Mouse (Mus musculus) liver, embryonic 14.5 days (tissue): ENCODE results near the gene Insrr. TPM values are rescaled to one million over a fixed set of nuclear protein-coding genes. Genes with fewer than 3 reads are reported as not detected.

ENCODE experiments used
- ATAC-seq: fragments of 200-750 bp; cut with Nextera tagmentation; 2 replicates; pipeline ENCODE4 v1.8.0; 2017; ENCODE audit warnings: moderate number of reproducible peaks, mild to moderate bottlenecking, moderate library complexity; ENCODE audit not compliant: insufficient read depth
- DNase-seq, 3 experiments: peaks; one replicate each; pipeline ENCODE4 v3.0.0-alpha.2; 2012 to 2013; ENCODE audit warnings: low read depth in 3 of 3, low spot score in 3 of 3
- H3K27ac ChIP-seq: fragments of 300-500 bp; sonication (generic); 2 replicates; pipeline ENCODE4 v1.5.1; 2014; ENCODE audit warnings: moderate library complexity, mild to moderate bottlenecking, control low read depth, inconsistent platforms
- H3K27me3 ChIP-seq: fragments of 300-500 bp; sonication (generic); 2 replicates; pipeline ENCODE4 v1.6.1; 2014; ENCODE audit warnings: mild to moderate bottlenecking, low read length, moderate library complexity; ENCODE audit not compliant: control insufficient read depth, insufficient read depth
- H3K36me3 ChIP-seq: fragments of 300-500 bp; sonication (generic); replicated peaks from 2 replicates; pipeline ENCODE4 v1.6.1; 2014; ENCODE audit warnings: low read depth; ENCODE audit not compliant: control insufficient read depth, insufficient read depth
- H3K4me1 ChIP-seq, 2 experiments: fragments of 200-500 bp in 1 of 2; fragments of 300-500 bp in 1 of 2; sonication (generic) in 1 of 2; replicated peaks; 2 replicates each; pipeline ENCODE4 v1.6.1; 2012 to 2014; ENCODE audit warnings: antibody characterized with exemption in 1 of 2, inconsistent platforms in 1 of 2, low read length in 1 of 2; ENCODE audit not compliant: control insufficient read depth in 2 of 2, insufficient read depth in 2 of 2
- H3K4me2 ChIP-seq: fragments of 300-500 bp; sonication (generic); 2 replicates; pipeline ENCODE4 v1.6.1; 2014; ENCODE audit warnings: low read depth, mild to moderate bottlenecking, control low read depth, moderate library complexity
- H3K4me3 ChIP-seq, 2 experiments: fragments of 200-500 bp in 1 of 2; fragments of 300-500 bp in 1 of 2; sonication (generic) in 1 of 2; 2 replicates each; pipeline ENCODE4 v1.5.1; 2012 to 2014; ENCODE audit warnings: low read depth in 2 of 2, low read length in 2 of 2, mild to moderate bottlenecking in 2 of 2, control low read depth in 1 of 2, inconsistent platforms in 1 of 2, moderate library complexity in 1 of 2; ENCODE audit not compliant: insufficient read depth in 1 of 2
- H3K9ac ChIP-seq: fragments of 300-500 bp; sonication (generic); replicated peaks from 2 replicates; pipeline ENCODE4 v1.6.1; 2014; ENCODE audit warnings: mild to moderate bottlenecking, control low read depth, moderate library complexity
- H3K9me3 ChIP-seq: fragments of 300-500 bp; sonication (generic); 2 replicates; pipeline ENCODE4 v1.6.1; 2016; ENCODE audit warnings: low read length, mixed read lengths; ENCODE audit not compliant: control insufficient read depth
- CTCF ChIP-seq: IDR thresholded peaks from 2 replicates; pipeline ENCODE4 v1.5.1; 2016; ENCODE audit warnings: antibody characterized with exemption, low read depth, control low read depth
- EP300 ChIP-seq: IDR thresholded peaks from 2 replicates; pipeline ENCODE4 v1.6.1; 2016; ENCODE audit warnings: antibody characterized with exemption, low read depth
- WGBS: fragments of 180-500 bp; shearing (Covaris S2); extraction: QIAGEN DNeasy Blood & Tissue Kit; methylation state at CpG from one replicate; pipeline ENCODE4 v1.1.7; 2014; ENCODE audit not compliant: insufficient replicate concordance; 5-methylcytosine and 5-hydroxymethylcytosine counted together
- polyA plus RNA-seq, 2 experiments: library from polyadenylated mRNA; depleted of rRNA in 1 of 2; stranded (reverse) in 1 of 2; unstranded in 1 of 2; fragments of >200 nt; fragmentation: Nextera tagmentation in 1 of 2; extraction: Ambion mirVana in 1 of 2; gene quantifications; 2 replicates each; pipeline versions ENCODE4 v1.2.1 to v1.2.3; 2012 to 2014

The Insrr gene
- polyA plus RNA-seq, 2 experiments: 0.02 TPM; not detected in 1

GRCm38 (mm10) chr3:87770280-87770679, 26.5 kb upstream of the Insrr start:
- DNase-seq (peak in 2 of 3 experiments; percentile 27 to 36), ATAC-seq (no peak)
- WGBS: 0% methylated on average over 4 of the region's 4 CpGs

DNA sequence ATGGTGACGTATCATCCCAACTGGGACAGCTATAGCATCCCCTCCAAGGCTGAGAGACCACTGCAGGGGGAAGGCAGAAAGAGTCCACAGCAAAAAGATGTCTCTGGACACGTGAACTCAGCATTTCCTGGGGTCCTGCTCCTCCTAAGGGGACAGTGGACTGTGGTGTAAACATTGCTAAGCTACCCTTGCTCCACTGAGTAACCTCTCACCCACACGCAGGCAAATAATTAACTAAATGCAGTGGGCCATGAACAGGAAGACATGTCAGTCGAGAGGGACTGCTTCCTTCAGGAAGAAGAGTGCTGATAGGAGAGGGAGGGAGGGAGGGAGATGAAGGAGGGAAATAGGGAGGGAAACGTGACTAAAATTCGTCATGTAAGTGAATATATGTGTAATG, 25.7 kb upstream of the Insrr start:
- no peaks in the 10 kb centered on the region for H3K9me3 ChIP-seq
- no peaks in the 10 kb centered on the region; the same call in none of the 2 replicates for H3K27me3 ChIP-seq
- ATAC-seq: no peak; the same call in 1 of the 2 replicates
- 25% methylated on average over 6 of the region's 6 CpGs for WGBS
- no peak overlapping the region for H3K9ac ChIP-seq
- no peak overlapping the region for H3K27ac ChIP-seq
- TF ChIP-seq CTCF: no peak
- TF ChIP-seq EP300: no peak
- no peak overlapping the region for H3K4me2 ChIP-seq
- no peaks in the 10 kb centered on the region for H3K36me3 ChIP-seq
- peaks cover 0 to 4% of the 10 kb centered on the region in 2 experiments; a peak in 2 of 4 replicates for H3K4me1 ChIP-seq
- no peak overlapping the region for H3K4me3 ChIP-seq
- no peak for DNase-seq

More at GRCm38 (mm10) chr3:87770280-87770679, 26.5 kb upstream of the Insrr start:
- no peaks in the 10 kb centered on the region for H3K9me3 ChIP-seq
- H3K27me3 ChIP-seq: no peaks in the 10 kb centered on the region; the same call in none of the 2 replicates
- peak; percentile 84 for TF ChIP-seq CTCF
- TF ChIP-seq EP300: no peak
- no peak overlapping the region for H3K4me2 ChIP-seq
- peaks cover 0 to 4% of the 10 kb centered on the region in 2 experiments; a peak in 2 of 4 replicates for H3K4me1 ChIP-seq
- no peak overlapping the region for H3K4me3 ChIP-seq
- no peak overlapping the region for H3K27ac ChIP-seq
- no peak overlapping the region for H3K9ac ChIP-seq
- no peaks in the 10 kb centered on the region for H3K36me3 ChIP-seq

GRCm38 (mm10) chr3:87778283-87778682, 18.5 kb upstream of the Insrr start:
- no peak for TF ChIP-seq EP300
- TF ChIP-seq CTCF: no peak
- Histone ChIP-seq H3K9ac (no peak overlapping the region), H3K36me3 (no peaks in the 10 kb centered on the region), H3K4me1 (peaks cover 0 to 2% of the 10 kb centered on the region in 2 experiments; a peak in 1 of 4 replicates), H3K27ac (no peak overlapping the region), H3K4me2 (no peak overlapping the region), H3K9me3 (no peaks in the 10 kb centered on the region), H3K4me3 (no peak overlapping the region), H3K27me3 (no peaks in the 10 kb centered on the region; the same call in 1 of the 2 replicates)
- DNase-seq (no peak), ATAC-seq (no peak)
- 48% methylated on average over 23 of the region's 23 CpGs for WGBS

GRCm38 (mm10) chr3:87779086-87779485, 17.7 kb upstream of the Insrr start:
- no peak for TF ChIP-seq CTCF
- no peak for TF ChIP-seq EP300
- Histone ChIP-seq H3K4me3 (no peak overlapping the region), H3K4me2 (no peak overlapping the region), H3K27ac (no peak overlapping the region), H3K9me3 (no peaks in the 10 kb centered on the region), H3K27me3 (no peaks in the 10 kb centered on the region; the same call in 1 of the 2 replicates), H3K9ac (no peak overlapping the region), H3K36me3 (no peaks in the 10 kb centered on the region), H3K4me1 (no peaks in the 10 kb centered on the region)
- ATAC-seq (no peak), DNase-seq (no peak)
- WGBS: 48% methylated on average over 2 of the region's 2 CpGs

DNA sequence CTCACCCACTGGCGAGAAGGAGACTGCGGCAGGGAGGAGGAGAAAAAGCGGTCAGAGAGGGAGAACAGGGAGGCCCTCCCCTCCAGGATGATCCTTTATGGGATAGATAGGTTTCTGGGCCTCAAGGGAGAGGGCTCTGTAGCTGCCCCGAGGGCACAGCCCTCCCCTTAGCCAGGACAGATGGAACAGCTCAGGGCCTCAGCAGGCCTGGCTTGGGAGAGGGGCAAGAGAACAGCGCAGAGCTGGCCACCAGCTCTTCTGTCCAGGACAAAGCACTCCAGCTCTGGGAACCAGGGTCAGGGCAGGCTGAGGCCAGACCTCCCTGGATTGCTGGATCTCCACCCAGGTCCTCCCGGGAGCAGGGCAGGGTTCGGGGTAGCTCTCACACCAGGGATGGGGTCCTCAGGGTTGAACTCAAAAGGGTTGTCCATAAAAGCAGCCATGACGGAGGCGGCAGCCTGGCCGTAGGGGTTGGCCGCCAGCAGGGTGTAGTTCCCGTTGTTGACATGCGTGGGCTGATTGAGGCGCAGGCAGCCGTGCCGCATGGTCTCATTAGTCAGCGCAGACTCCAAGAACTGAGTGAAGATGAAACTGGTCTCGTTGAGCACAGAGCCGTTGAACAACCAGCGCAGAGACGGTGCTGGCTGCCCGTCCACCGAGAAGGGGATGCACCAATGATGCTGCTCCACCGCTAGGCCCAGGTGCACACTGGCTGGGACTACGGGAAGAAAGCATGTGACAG, 13.3 kb upstream of the Insrr start:
- Histone ChIP-seq H3K9me3 (no peaks in the 10 kb centered on the region), H3K27ac (no peak overlapping the region), H3K4me1 (no peaks in the 10 kb centered on the region), H3K36me3 (no peaks in the 10 kb centered on the region), H3K4me3 (no peak overlapping the region), H3K4me2 (no peak overlapping the region), H3K27me3 (no peaks in the 10 kb centered on the region), H3K9ac (no peak overlapping the region)
- TF ChIP-seq CTCF: no peak
- no peak for TF ChIP-seq EP300
- 71% methylated on average over 25 of the region's 25 CpGs for WGBS
- DNase-seq (no peak), ATAC-seq (no peak)
